Mouse (Mus musculus) c-Kit-positive CD71-negative TER-119-negative erythroid progenitor cells, embryonic 14.5 days (primary cell): ENCODE data around the gene Neurod1.

Experiments used
- DNase-seq: peaks from one replicate; pipeline ENCODE4 v3.0.0-alpha.2; 2013; ENCODE audit warnings: low read depth

The Neurod1 gene

DNA sequence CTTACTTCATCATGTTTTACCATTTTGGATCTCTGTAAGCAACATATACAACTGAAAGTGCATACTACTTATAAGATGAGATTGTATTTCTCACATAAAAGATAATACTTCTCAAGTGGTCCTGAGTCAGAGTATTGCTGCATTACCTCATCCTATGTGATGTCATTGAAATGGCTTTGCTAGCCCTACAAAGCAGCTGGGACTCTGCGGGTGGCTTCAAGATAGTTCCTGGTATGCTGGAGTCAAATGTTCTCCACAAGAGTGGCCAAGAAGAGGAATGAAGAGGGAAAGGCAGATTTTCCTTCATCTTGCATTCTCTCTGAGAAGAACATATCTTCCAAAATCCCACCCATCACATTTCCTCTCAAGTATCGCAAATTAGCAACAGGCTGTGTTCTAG, 13.2 kb downstream of the Neurod1 start:
- DNase-seq: no peak

DNA sequence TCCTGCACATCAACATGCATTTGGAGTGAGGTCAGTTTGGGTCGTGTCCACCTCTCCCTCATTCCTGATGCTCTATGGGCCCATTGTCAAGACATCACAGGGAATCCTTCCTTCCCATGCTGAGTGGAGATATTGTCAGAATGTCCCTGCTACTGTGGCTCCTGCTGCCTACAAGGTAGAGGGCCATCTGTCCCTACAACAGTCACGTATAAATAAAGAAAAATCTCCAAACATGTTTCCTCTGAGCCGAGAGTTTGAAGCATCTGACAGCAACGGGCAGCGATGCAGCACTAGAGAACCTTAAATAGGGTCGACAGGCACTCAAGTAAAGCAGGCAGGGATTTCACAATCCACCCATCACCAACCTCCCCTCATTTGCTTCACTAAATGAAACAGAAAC, 13.6 kb downstream of the Neurod1 start:
- no peak for DNase-seq

DNA sequence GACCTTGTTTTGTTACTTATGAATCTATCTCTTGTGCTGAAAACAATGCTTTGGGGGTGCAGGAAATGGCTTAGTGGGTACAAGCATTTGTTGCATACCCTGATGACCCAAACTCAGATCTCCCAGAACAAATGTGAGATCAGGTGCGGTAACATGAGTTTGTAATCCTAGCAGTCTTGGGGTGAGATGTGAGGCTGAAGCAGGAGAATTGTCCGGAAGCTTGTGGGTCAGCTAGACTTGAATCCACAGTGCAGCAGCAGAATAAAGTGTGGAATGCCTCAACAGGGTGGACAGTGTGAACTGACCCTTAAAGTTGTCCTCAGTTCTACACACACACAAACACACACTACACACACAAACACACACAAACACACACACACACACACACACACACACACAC, 14.3 kb downstream of the Neurod1 start:
- no peak for DNase-seq

DNA sequence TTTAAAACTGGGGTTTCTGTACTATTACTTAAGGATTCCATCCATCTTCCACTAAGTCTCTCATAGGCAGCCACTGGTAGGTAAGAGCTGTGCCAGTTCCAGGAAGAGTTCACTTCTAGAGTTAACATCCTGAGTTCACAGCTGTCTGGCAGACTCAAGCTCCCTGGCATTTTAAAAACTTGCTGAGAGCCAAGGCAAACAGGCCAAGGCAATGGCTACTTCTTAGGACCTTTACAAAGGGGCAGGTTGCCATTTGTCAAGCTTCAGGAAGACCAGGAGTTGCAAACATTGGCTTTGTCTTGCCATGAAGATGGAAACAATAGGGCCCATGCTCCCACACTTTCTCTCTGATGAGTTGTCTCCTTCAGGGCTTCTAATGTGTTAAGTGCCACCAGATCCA, 26.5 kb downstream of the Neurod1 start:
- DNase-seq: no peak

DNA sequence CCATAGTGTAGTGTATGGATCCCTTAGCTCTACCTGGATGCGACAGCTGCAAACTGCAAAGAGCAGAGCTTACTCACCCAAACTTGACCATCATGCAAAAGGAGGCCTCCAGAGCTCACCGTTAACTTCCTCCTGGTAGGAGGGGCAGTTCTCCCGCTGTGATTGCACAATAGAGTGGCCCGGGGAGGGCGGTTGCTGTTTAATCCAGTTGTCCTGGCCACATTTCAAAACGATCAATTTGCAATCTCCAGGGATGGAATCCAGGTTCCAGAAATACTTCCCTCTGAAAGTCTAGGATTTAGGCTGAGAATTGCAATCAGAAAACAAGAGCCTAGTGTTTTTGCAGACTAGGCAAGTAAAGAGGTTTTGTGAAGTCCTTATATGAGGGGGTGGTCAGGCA, 26.9 kb downstream of the Neurod1 start:
- DNase-seq: no peak

DNA sequence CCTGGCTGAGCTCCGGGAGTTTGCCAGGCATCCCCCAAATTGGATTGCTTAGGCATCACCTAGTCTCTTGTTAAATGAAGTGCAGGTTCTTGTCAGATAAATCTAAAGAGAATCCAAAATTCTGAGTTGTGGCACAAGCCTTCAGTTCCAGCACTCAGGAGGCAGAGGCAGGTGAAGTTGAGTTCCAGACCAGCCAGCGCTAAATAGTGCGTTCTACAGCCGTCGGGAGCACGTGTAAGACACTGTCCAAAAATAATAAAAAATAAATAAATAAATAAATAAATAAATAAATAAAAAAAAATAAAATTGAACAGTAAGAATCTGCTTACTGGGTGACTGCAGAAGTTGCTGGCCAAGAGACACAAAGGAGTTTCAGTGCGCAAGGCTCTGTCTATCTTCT, 27.4 kb downstream of the Neurod1 start:
- DNase-seq: no peak

DNA sequence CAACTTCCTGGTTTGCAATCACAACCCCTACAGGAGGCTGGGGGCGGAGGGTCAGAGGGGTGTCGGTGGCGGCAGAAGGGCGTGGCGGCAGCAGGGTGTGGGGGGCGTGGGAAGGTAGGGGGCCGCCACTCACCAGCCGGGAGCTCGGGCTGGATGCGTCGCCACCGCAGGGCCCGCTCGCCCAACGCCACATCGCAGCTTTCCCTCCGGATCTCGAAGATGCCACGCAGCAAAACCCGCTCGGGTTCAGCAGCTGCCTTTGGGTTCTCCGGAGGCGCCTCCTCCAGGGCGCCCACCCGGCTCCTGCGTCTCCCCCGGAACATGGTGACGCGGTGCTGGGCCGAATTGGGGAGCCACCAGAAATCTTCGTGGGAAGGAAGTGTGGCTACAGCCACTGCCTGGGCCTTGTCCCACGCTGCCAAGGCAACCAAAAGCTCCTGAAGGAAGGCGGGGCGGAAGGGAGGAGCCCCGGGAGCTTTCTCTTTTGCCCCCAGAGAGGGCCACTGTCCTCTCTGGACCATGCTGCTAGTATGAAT, 27.9 kb downstream of the Neurod1 start:
- peak; percentile 5 for DNase-seq

DNA sequence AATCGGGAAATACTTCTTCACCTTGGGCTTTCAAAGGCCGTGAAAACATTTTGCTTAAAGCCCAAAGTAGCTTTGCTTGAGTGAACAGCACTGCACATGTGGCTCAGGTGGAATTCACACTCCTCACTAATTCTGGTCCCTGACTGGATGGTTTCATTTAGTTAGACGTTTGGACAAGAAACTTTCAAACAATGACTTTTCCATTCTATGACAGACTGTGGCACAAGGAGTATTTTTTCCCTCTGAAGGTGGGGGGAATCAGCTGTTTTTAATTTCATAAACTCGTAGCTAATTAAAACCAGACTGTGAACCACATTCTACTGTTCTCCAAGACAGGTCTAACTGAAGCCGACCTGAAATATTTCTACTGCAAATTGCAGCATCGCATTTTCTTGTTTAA, 28.5 kb downstream of the Neurod1 start:
- DNase-seq: no peak

DNA sequence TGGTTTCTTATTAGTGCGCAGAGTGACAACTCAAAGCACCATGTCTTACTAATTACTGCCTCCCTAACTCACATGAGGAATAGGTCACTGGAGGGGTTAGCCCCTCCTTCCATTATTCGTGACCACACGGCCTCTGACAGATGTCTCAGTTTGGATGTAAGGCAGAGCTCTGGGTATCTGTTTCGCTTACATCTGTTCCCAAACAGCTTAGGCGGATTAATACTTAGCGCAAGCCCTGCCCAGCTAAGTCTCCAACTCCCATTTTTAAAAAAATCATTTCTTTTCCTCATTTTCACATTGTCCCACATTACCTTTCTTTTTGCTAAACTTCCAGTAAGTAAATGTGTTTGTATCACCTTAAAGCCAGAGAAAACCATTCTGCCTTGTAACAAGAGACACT, 34.9 kb downstream of the Neurod1 start:
- no peak for DNase-seq

DNA sequence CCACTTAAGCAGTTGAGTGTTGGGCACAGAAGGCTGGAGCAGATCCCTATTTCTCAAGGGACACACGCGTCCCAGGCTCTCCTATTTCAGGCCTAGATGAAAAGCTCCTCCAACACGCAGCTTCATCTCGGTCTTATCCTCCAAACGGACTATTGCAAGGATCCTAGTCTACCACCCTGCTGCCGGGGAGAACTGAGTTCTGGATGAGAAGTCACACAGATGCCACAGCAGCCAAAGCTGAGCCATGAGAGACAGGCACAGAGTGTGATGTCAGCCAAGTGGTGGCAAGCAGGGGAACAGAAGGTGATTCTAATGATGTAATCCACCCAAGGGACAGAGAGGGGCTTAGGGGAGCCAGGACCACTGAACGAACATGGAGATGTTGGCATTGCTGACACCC, 42.0 kb downstream of the Neurod1 start:
- DNase-seq: no peak

DNA sequence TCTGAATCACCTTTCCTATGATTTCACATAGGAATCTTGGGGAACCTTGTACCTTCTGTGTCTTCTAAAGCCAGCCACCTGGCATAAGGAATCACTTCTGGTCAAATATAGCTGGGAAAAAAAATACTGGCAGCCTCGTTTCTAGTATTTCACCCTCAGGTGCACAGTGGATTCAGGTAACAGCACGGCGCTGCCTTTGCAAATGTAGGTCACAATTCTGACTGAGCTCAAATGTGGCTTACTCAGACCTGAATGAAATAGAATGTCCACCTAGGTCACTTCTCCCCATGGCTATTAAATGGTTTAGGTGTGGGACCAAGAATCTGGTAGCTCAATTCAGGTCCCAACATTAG, 45.7 kb downstream of the Neurod1 start:
- DNase-seq: no peak

DNA sequence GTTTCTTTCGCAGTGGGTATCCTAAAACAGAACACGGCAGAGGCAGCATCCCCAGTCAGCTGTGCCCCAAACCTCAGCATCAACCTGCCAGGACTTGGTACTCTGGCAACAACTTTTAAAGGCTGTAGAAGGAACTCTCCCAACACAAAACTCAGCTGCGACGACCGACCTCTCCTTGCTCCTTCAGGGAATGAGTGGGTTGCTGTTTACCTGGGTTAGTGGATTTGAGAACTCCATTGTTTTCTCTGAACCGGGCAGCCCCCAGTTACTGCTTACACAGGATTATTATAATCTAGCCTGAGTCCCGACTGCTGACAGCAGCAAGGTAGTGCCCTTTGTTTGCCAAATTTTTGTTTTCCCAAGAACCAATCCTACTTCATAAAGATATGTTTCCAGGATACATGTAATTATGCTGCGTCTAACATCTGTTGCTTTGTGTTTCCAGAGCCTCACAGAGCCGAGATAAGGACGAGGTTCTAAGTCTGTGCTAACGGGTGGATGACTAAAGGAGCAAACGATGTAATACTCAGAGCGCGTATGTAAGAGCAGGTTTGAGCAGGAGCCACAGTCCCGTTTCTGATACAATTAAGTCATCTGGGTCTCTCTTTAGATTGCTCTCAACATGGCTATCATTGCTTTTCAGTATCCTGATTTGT, 46.2 kb downstream of the Neurod1 start:
- no peak for DNase-seq

DNA sequence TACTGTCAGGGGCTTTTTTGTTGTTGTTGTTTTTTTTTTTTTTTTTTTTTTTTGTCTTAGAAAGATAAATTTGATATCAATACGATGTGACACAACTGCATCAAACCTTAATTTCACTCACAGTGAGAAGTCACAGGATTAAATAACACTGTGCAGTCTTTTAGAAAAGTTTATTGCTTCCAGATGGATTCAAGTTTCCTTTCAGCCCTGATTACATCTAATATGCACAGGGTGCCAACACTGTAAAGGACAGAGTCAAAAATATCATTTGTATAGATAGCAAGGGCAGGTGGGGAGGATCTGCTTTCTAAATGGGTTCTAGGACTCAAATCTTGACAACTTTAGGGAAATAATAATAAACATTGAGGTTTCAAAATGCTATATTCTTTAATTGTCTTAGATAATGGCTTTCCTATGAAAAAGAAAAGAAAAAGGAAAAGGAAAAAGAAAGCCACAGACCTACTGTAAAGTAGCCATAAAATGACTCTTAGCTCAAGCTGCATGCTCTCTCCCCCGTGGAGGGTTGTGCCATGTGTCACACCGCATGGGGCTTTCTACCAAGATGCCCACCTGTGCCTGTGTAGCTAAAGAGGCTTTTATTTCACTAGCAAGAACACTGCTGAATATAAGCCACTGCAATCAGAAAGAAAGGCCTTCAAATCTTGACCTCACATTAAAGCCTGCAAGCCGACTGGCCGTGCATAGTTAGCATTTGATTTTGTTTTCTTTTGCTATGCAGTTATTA, 50.7 kb downstream of the Neurod1 start:
- DNase-seq: no peak
